Mouse (Mus musculus) brain, adult 2 months (tissue): ENCODE results near the gene Plekha4.
"Not testable (repeated sequence)": the region's sequence is repeated elsewhere in the genome, so short reads cannot be mapped to it uniquely, and the experiment has no call there.

Source experiments
- DNase-seq: peaks from one replicate; pipeline ENCODE4 v3.0.0; 2011; ENCODE audit warnings: low read depth, low spot score

The Plekha4 gene

GRCm38 (mm10) chr7:45509181-45509882, 16.8 kb upstream of the Plekha4 start:
- no peak for DNase-seq

GRCm38 (mm10) chr7:45509912-45510787, 16.0 kb upstream of the Plekha4 start, which contains the start of gene Nucb1:
Gene Nucb1, minus strand, starts transcription at chr7:45510406.
- peak; percentile 95 for DNase-seq

DNA sequence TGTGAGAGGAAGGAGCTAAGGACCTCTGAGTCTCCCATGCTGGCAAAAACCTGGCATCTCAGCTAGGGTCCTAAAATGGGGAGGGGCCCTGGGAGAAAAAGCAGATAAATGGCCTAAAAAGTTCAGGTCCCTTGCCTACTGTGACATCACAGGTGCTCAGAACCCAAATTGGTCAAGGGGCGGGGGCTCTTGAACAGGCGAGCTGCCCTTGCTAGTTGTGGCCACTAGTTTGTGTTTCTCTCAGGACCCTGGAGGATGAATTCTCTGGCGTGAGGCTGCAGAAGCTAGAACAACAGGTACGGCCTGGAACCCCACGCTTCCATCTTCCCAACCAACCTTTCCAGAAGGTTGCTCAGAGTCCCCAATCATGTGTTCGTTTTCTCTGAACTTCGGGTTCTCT, 11.7 kb upstream of the Plekha4 start:
- DNase-seq: no peak

- DNase-seq: no peak
These were observed 10.7 kb upstream of the Plekha4 start for GRCm38 (mm10) chr7:45515436-45515835.

DNA sequence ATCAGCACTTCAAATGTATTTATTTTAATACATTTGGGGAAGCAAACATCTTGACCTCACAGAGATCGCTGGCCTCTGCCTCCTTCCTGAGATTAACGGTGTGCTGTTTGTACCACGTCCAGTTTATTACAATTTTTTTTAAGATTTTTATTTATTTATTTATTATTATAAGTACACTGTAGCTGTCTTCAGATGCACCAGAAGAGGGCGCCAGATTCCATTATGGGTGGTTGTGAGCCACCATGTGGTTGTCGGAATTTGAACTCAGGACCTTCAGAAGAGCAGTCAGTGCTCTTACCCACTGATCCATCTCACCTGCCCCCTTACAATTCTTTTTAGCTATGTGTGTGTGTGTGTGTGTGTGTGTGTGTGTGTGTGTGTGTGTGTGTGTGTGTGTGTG, 9.3 kb upstream of the Plekha4 start:
- DNase-seq: not testable (repeated sequence)

DNA sequence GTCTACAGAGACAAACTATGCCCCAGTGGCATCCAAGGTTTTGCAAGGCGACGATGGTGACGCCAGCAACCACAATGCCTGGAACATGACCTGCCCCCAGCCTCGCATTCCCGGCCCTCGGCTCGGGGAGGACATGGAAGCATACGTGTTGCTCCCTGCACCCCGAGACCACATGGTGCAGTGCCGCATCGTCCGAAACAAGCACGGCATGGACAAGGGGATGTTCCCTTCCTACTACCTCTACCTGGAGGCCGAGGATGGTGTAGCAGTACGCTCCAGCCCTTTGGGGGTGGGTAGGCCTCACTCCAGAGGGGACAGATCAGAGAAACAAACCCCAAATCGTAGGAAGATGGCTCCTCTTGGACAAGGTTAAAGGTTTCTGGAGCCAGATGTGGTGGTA, 7.5 kb upstream of the Plekha4 start:
- DNase-seq: no peak

- no peak for DNase-seq
These were observed 6.6 kb upstream of the Plekha4 start for GRCm38 (mm10) chr7:45519345-45520120.

GRCm38 (mm10) chr7:45520605-45521004, 5.5 kb upstream of the Plekha4 start:
- no peak for DNase-seq

DNA sequence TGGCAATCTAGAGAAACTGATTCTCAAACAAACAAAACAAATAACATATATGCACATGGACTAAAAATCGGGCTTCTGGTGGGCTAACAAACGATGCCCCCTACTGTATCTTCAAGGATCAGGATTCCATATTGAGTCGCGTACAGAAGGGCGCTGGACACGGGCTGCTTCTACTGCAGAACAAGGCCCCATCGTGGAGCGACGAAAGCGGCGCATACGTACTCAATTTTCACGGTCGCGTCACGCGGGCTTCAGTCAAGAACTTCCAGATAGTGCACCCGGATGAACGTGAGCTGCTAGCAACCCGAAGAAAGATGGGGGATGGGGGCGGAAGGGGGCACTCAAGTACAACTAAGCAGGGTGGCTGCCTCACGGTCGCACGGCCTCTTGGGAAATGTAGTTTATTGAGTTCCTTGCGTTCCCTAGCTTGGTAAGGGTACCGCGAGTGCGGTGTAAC, 4.4 kb upstream of the Plekha4 start:
- peak; percentile 97 for DNase-seq

- DNase-seq: no peak
These were observed 3.9 kb upstream of the Plekha4 start for GRCm38 (mm10) chr7:45522194-45522752.

DNA sequence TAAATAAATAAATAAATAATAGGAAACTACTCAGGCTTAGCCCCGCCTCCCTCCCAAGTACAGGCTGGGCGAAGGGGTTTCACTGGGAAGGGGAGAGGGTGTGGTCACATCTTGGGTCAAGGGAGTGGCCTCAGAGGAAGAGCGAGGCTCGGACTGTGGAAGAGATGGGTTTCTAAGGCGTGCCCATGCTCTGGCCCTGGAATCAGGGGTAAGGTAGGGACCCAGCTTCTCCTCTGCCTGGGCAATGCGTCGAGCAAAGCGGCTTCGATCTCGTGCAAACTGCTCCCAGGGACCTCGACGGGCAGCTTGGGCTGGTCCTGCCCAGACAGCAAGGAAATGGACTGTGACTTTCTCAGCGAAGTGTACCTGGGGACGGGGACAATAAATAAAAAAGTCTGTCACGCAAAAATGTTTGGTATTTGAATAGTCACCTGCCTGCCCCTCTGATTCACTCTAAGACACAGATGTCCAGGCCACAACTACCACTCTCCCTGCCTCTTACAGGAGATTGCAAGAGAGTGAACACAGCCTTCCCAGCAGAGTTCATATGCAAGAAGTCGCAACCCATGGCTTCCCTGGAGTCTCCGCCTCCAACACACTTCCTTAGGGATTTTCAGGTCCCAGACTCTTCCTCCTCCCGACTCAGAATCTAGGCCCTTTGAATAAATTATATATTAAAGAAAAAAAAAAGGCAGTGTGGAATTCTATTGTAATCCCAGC, 3.0 kb upstream of the Plekha4 start:
- no peak for DNase-seq

DNA sequence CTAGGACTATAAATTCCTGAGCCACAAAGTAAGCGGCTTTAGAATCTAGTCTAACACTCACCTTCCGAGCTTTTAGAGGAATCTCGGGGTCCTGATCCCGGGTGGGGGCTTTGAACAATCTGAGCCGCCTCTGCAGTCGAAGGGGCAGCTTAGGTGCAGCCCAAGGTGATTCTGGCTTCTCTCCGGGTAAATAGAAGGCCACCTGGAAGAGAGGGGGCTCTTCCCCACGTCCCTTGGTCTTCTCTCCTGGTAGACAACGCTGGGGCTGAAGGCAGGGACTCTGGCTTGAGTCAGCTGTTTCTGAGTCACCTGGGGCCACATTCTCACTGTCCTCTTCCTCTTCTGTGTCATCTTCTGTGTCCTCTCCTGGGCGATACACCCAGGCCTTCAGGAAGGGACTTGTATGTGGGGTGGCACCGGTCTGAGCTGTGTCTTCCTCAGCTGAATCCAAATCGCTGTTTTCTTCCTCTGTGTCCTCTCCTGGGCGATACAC, 2.4 kb upstream of the Plekha4 start:
- DNase-seq: no peak

DNA sequence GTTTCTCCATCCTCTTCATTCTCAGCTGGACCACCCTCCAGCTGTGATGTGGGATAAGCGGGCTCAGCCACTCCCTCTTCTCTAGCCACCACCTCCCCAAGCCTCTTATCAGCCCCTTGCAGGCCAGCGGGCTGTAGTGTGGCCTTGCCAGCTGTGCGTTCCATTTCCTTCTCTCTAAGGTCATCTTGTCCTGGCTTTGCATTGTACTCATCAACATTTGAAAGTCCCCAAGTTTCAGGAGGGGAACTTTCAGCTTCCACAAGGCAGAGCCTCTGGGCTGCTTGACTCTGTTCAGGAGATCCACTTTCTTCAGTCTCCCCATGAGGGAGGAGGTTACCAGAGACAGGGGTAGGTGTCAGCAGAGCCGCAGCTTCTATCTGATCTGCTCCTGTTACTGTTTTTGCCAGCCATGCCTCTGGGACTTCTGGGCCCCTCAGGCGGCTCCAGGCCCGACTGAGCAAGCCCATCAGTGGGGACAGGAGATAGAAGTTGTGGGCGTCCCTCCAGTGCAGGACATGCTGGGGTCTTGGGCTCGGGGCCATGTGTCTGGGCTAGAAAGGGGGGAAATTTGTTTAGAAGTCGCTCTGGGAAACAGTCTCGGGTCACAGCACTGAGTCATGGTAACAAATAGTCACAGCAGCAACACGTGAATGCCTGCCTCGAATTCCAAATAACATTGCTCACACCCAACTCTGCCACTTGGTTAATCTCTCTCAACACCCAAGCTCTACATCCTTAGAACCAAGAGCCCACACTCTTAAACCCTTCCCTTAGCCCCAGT, 1.1 kb upstream of the Plekha4 start:
- DNase-seq: peak; percentile 50

- DNase-seq: peak; percentile 55
These were observed 467 bp downstream of the Plekha4 start for GRCm38 (mm10) chr7:45526474-45527120.

DNA sequence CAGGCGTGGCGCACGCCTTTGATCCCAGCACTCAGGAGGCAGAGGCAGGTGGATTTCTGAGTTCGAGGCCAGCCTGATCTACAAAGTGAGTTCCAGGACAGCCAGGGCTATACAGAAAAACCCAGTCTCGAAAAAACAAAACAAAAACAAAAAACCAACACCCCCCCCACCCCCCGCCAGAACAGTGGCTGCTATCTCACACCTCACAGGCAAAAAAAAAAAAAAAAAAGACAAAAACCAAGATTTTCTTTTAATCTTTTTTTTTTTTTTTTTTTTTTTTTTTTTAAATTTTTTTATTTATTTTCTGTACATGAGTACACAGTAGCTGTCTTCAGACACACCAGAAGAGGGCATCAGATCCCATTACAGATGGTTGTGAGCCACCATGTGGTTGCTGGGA, 1.0 kb downstream of the Plekha4 start:
- DNase-seq: not testable (repeated sequence)

GRCm38 (mm10) chr7:45529461-45529860, 3.3 kb downstream of the Plekha4 start:
- DNase-seq: no peak

GRCm38 (mm10) chr7:45530643-45531042, 4.5 kb downstream of the Plekha4 start:
- no peak for DNase-seq

DNA sequence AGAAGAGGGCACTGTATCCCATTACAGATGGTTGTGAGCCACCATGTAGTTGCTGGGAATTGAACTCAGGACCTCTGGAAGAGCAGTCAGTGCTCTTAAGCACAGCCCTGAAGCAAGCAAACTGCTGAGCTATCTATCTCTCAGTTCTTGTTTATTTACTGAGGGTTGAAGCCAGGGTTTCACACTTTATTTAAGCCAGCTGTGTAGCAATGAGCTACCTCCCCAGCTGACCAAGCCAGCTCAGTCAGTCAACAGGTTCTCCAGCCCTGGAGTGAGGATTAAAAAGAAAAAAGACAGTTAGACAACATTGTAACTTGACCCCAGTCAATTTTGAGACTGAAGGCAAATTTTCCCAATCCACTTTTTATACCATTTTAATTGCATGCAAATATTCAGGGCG, 9.5 kb downstream of the Plekha4 start:
- DNase-seq: no peak

DNA sequence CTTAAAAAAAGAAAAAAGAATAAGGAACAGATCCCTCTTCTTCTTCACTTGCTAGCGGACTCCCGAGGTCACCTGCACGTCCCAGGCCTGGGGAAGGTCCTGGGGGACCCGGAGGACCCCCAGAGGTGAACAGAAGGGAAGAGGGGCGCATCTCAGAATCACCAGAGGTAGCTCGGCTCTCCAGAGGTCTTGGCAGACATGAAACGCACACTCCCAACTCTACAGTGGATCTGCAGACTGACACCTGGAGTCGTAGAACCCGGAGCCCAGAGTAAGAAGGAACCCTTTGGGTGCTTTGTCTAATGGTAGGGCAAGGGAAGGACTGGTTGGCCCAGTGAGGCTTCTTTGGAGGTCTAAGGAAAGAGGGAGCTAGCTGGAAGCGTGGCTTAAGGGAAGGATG, 11.5 kb downstream of the Plekha4 start:
- DNase-seq: no peak
